Mouse (Mus musculus) thymus, adult 2 months (tissue): ENCODE measurements around the gene Pdxp.

ENCODE experiments used
- CTCF ChIP-seq: fragments of 200-500 bp; IDR thresholded peaks from 2 replicates; pipeline ENCODE4 v1.5.1; 2012; ENCODE audit warnings: mild to moderate bottlenecking, control low read depth, low read length, moderate library complexity, borderline replicate concordance; ENCODE audit not compliant: control insufficient read depth, poor library complexity, insufficient read depth; ENCODE audit errors: extremely low read depth
- POLR2A ChIP-seq: fragments of 200-500 bp; IDR thresholded peaks from 2 replicates; pipeline ENCODE4 v1.6.1; 2012; ENCODE audit warnings: mild to moderate bottlenecking, low read length, control low read depth, moderate library complexity; ENCODE audit not compliant: control insufficient read depth, poor library complexity, insufficient read depth; ENCODE audit errors: extremely low read depth

DNA sequence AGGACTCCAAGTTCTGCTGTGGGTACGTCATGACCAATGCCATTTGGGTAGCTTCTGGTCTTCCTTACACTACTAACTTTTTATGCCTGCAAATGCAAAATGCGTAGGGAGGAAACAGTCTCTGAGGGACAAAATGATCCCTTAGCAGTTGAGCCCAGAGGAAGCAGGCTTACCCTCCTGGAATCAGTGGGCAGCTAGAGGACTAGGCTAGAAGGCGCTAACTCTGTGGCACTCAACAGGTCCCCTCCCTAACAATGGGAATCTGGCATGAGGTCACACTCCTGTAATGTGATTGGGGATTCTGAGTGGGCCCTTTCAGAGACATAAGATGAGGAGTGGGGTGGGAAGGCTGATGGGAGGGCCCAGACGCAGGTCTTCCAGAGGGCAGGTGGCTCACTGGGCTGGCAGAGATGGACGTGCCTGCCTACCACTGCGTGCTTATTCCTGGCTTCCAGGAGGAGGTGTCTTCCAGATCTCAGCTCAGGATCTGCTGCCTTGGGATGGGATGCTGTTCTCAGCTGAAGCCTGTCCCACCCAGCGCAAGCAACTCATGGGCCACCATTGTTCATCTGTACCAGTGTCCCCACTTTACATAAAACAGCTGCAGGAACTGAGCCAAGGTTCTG is 17.2 kb downstream of the Pdxp start:
- TF ChIP-seq CTCF (no peak), POLR2A (no peak)
